Mouse (Mus musculus) lung, postnatal 36 days (tissue): Measurements from ENCODE around the gene 0610030E20Rik.
A peak's percentile ranks its signal among the peaks of the same experiment; 100 is the strongest.

Source experiments
- DNase-seq: peaks from one replicate; pipeline ENCODE4 v3.0.0; 2022; ENCODE audit warnings: mixed read lengths

Gene 0610030E20Rik

DNA sequence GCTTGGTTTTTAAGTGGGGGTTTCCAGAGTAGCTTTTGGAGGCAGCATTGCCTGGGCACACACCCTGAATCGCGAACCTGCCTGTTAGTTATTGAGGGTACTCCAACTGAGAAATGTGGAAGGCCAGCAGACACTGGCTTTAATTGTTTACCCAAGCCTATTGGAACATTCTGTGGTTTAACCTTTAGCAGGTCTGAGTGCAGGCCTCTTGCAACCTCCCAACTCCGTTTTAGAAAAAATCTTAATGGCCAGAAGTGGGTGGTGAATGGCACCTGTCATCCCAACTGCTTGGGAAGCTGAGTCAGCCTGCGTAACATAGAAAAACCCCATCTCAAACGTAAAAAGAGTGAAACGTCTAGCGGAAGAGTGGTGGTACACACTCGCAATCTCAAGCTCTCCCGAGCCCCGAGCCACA is 49.7 kb downstream of the 0610030E20Rik start:
- peak; percentile 80 for DNase-seq

DNA sequence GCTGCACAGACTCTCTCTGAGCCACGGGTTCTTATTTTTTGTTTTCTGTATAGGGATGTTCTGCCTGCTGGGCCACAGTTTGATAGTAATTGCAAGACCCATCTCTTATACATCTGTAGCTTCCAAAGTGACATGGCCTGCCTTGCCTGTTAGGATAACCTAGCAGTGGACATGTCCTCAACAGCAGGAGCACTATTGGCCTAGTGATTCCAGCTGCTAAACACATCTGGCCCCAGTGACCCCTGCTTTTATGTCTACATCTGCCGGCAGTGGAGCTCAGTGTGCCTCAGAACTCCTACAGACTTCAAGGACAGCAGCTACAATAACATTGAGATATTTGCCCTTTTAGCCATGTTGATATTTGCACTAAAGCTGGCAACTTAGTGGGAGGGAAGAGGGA is 52.9 kb downstream of the 0610030E20Rik start:
- DNase-seq = no peak

DNA sequence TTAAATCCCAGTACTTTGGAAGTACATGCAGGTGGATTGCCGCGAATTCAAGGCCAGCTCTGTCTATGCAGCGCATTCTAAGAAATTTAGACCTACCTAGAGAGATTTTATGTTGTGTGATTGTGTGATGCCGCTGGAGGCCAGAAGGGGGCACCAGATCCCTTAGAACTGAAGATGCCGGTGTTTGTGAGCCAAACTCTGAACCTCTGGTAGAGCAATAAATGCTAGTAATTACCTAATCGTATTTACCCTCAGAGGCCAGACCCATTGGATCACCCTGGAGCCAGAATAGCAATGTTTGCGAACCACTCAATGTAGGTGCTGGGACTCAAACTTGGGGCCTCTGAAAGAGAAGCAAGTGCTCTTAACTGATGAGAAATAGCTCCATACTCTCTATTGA is 54.8 kb downstream of the 0610030E20Rik start:
- DNase-seq = peak; percentile 95
